Mouse (Mus musculus) heart, embryonic 11.5 days (tissue): Measurements from ENCODE around the gene Zfp768. TPM values are rescaled to one million over a fixed set of nuclear protein-coding genes. Genes with fewer than 3 reads are reported as not detected.

ENCODE experiments used
- ATAC-seq: fragments of 200-750 bp; cut with Nextera tagmentation; replicated peaks from 2 replicates; pipeline ENCODE4 v1.8.0; 2017; ENCODE audit warnings: moderate library complexity; ENCODE audit not compliant: insufficient number of reproducible peaks, low FRiP score, low TSS enrichment
- H3K27ac ChIP-seq: fragments of 300-500 bp; sonication (generic); 2 replicates; pipeline ENCODE4 v1.5.1; 2014; ENCODE audit warnings: mild to moderate bottlenecking, low read depth, low read length
- H3K27me3 ChIP-seq: fragments of 300-500 bp; sonication (generic); 2 replicates; pipeline ENCODE4 v1.6.1; 2014; ENCODE audit warnings: mild to moderate bottlenecking, low read length, mixed read lengths; ENCODE audit not compliant: control insufficient read depth, insufficient read depth
- H3K36me3 ChIP-seq: fragments of 300-500 bp; sonication (generic); 2 replicates; pipeline ENCODE4 v1.6.1; 2014; ENCODE audit warnings: mild to moderate bottlenecking, low read length, moderate library complexity, mixed read lengths; ENCODE audit not compliant: control insufficient read depth, insufficient read depth
- H3K4me1 ChIP-seq: fragments of 300-500 bp; sonication (generic); 2 replicates; pipeline ENCODE4 v1.6.1; 2014; ENCODE audit warnings: low read length; ENCODE audit not compliant: control insufficient read depth, insufficient read depth
- H3K4me2 ChIP-seq: fragments of 300-500 bp; sonication (generic); 2 replicates; pipeline ENCODE4 v1.6.1; 2014; ENCODE audit warnings: mild to moderate bottlenecking, moderate library complexity
- H3K4me3 ChIP-seq: fragments of 300-500 bp; sonication (generic); 2 replicates; pipeline ENCODE4 v1.5.1; 2014; ENCODE audit warnings: low read depth, low read length
- H3K9ac ChIP-seq: fragments of 300-500 bp; sonication (generic); 2 replicates; pipeline ENCODE4 v1.6.1; 2014; ENCODE audit warnings: mild to moderate bottlenecking, low read depth, low read length, moderate library complexity
- H3K9me3 ChIP-seq: fragments of 300-500 bp; sonication (generic); replicated peaks from 2 replicates; pipeline ENCODE4 v1.6.1; 2016; ENCODE audit warnings: low read length; ENCODE audit not compliant: control insufficient read depth
- WGBS: fragments of 180-500 bp; shearing (Covaris S2); extraction: QIAGEN DNeasy Blood & Tissue Kit; methylation state at CpG from one replicate; pipeline ENCODE4 v1.1.7; 2014; ENCODE audit not compliant: insufficient replicate concordance; 5-methylcytosine and 5-hydroxymethylcytosine counted together
- polyA plus RNA-seq: library from polyadenylated mRNA; unstranded; fragments of >200 nt; fragmentation: Nextera tagmentation; extraction: Ambion mirVana; gene quantifications from 2 replicates; pipeline ENCODE4 v1.2.1, GENCODE M21; 2014

Zfp768 gene
- polyA plus RNA-seq, 1 experiment from 2014 or later, result 4.7 TPM

DNA sequence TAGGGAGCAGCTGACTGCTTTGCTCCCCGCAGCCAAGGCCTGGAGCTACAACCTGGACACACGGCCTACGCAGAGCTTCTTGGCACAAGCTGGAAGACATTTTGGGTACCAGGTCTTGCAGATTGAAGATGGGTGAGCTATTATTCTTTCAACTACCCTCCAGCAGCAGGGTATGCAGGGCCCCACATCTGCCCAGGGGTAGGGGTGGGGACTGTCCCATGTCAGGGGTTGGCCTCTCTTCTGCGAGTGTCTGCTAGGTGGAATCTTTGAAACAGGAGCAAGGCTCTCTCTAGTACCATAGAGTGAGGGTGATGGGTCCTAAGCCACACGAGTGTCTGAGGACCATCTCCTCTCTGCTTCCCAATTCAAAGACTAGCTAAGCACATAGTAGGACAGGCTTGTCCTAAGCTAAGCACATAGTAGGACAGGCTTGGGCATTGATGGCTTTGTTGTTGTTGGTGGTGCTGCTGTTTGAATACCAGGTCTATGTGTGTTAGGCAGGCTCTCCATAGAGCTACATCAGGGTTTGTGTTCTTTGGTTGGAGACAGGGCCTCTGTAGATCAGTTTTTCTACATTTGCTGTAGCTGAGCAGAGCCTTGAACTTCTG, 47.7 kb downstream of the Zfp768 start:
- Histone ChIP-seq H3K27me3 (no peaks in the 10 kb centered on the region), H3K36me3 (no peaks in the 10 kb centered on the region), H3K4me1 (no peaks in the 10 kb centered on the region), H3K27ac (no peak overlapping the region), H3K4me2 (no peak overlapping the region), H3K4me3 (no peak overlapping the region), H3K9me3 (no peaks in the 10 kb centered on the region), H3K9ac (no peak overlapping the region)
- ATAC-seq, result no peak
- WGBS, result 91% methylated on average over 5 of the region's 5 CpGs

DNA sequence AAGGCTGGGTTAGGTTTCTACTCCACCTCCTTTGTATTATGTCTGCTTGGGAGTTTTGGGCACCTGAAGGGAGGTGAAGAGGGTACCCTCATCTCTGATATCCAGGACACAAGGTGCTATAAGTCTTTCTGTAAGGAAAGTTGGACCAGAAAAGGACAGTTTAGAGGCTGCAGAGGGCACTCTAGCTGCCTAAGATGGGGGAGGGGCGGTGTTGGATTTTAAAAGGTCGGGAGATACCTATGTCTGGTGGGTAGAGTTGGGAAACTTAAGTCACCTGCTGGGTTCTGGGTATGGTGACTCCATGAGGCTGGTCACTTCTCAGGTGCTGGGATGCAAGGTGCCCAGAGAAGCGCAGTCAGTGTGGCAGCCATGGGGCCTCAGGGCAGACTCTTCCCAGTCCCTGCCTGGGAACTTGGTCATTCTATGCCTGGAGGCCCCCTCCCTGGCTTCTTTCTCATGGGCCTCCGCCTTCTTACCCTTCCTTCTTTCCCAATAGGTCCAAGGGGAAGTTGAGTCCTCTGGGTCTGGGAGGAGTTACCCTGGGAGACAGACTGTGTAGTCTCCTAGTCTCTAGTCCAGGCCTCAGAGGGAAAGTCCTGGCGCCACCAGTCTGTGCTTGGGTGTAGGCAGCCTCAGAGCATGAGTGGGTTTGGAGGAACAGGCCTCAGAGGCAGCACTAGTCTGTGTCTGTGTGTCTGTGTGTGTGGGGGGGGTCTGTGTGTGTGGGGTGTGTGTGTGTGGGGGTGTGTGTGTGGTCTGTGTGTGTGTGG, 48.4 kb downstream of the Zfp768 start:
- Histone ChIP-seq H3K36me3 (no peaks in the 10 kb centered on the region), H3K9me3 (no peaks in the 10 kb centered on the region), H3K4me2 (no peak overlapping the region), H3K4me1 (no peaks in the 10 kb centered on the region), H3K27me3 (no peaks in the 10 kb centered on the region), H3K27ac (no peak overlapping the region), H3K4me3 (no peak overlapping the region), H3K9ac (no peak overlapping the region)
- no peak for ATAC-seq
- WGBS, result 80% methylated on average over 5 of the region's 5 CpGs

DNA sequence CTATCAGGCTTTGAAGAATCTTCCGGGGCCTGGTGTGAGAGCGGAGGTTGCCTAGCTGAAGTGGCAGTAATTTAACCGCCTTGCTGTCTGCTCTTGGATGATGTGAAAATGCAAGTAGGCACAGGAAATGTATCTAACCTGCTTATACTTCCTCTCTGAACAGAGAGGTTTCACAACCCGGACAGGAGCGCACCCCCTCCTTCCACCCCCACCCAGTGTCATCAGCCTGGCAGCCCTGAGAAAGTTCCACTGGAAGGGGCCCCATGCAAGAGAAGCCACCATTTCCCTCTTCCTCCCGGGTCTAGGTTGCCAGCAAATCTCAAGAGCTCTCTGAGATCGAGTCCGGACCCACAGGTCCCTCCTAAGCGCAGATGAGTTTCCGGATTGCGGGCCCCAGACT, 49.3 kb downstream of the Zfp768 start, which contains the start of gene Itgal:
Itgal (plus strand) TSS at position 163 of the 400 bp plus-strand sequence.
- Histone ChIP-seq H3K27me3 (no peaks in the 10 kb centered on the region), H3K4me2 (no peak within 1 kb of the TSS), H3K9me3 (no peaks in the 10 kb centered on the region), H3K36me3 (no peaks in the 10 kb centered on the region), H3K9ac (no peak within 1 kb of the TSS), H3K27ac (no peak within 1 kb of the TSS), H3K4me3 (no peak within 1 kb of the TSS), H3K4me1 (no peaks in the 10 kb centered on the region)
- 69% methylated on average over 11 of the region's 11 CpGs for WGBS
- ATAC-seq, result no peak

Other genes starting within 250 kb of the Zfp768 start
- 6.2 and 6.6 TPM in 2 replicates for gene Qprt, start 223.4 kb downstream of the Zfp768 start, polyA plus RNA-seq
- gene Spn, start 207.8 kb downstream of the Zfp768 start, polyA plus RNA-seq, result 0.32 and 0.39 TPM in 2 replicates
- gene Cd2bp2, start 149.5 kb downstream of the Zfp768 start, polyA plus RNA-seq, result 41.7 and 41.8 TPM in 2 replicates
- gene Tbc1d10b, start 137.1 kb downstream of the Zfp768 start, polyA plus RNA-seq, result 17.5 and 23.7 TPM in 2 replicates
- gene Mylpf, start 136.7 kb downstream of the Zfp768 start, polyA plus RNA-seq, result 27.8 and 37.5 TPM in 2 replicates
- 12.3 and 14.6 TPM in 2 replicates for gene Zfp553, start 112.5 kb downstream of the Zfp768 start, polyA plus RNA-seq
- 19.8 and 23.1 TPM in 2 replicates for gene Sept1, start 112.5 kb downstream of the Zfp768 start, polyA plus RNA-seq
- 35.6 and 39.7 TPM in 2 replicates for gene Zfp771, start 101.3 kb downstream of the Zfp768 start, polyA plus RNA-seq
- 184 and 197 TPM in 2 replicates for gene Dctpp1, start 84.9 kb downstream of the Zfp768 start, polyA plus RNA-seq
- 80.8 and 87.8 TPM in 2 replicates for gene Sephs2, start 71.5 kb downstream of the Zfp768 start, polyA plus RNA-seq
- gene Itgal, start 49.3 kb downstream of the Zfp768 start, polyA plus RNA-seq, result 0.46 and 0.68 TPM in 2 replicates
- gene Zfp747, start 30.5 kb upstream of the Zfp768 start, polyA plus RNA-seq, result 4.4 and 4.9 TPM in 2 replicates
- 3.7 and 5.5 TPM in 2 replicates for gene 9130019O22Rik, start 41.6 kb upstream of the Zfp768 start, polyA plus RNA-seq
- 4.9 and 5.6 TPM in 2 replicates for gene E430018J23Rik, start 48.0 kb upstream of the Zfp768 start, polyA plus RNA-seq
- 4.6 and 4.8 TPM in 2 replicates for gene Zfp764, start 61.2 kb upstream of the Zfp768 start, polyA plus RNA-seq
- 14.7 and 23.5 TPM in 2 replicates for gene Zfp688, start 76.5 kb upstream of the Zfp768 start, polyA plus RNA-seq
- gene Zfp689, start 103.6 kb upstream of the Zfp768 start, polyA plus RNA-seq, result 5.3 and 5.8 TPM in 2 replicates
- gene Prr14, start 114.0 kb upstream of the Zfp768 start, polyA plus RNA-seq, result 39.7 and 41.1 TPM in 2 replicates
- 9.9 and 11.1 TPM in 2 replicates for gene Fbrs, start 133.6 kb upstream of the Zfp768 start, polyA plus RNA-seq
- 36.8 and 46.6 TPM in 2 replicates for gene Srcap, start 166.4 kb upstream of the Zfp768 start, polyA plus RNA-seq
- gene Gm42715, start 174.0 kb upstream of the Zfp768 start, polyA plus RNA-seq, result 9.8 and 12.6 TPM in 2 replicates
- 3.0 and 5.6 TPM in 2 replicates for gene Tmem265, start 215.8 kb upstream of the Zfp768 start, polyA plus RNA-seq
- gene Phkg2, start 227.8 kb upstream of the Zfp768 start, polyA plus RNA-seq, result 41.5 and 44.9 TPM in 2 replicates
- gene Ccdc189, start 243.0 kb upstream of the Zfp768 start, polyA plus RNA-seq, result 8.7 and 10.0 TPM in 2 replicates
- 23.4 and 27.6 TPM in 2 replicates for gene Rnf40, start 243.2 kb upstream of the Zfp768 start, polyA plus RNA-seq